Mouse (Mus musculus) erythroblast, embryonic 14.5 days (primary cell): ENCODE data around the gene Grik2.

Source experiments
- GATA1 ChIP-seq: IDR thresholded peaks from 2 replicates; pipeline ENCODE4 v1.6.1; 2012; ENCODE audit warnings: low read length, inconsistent platforms, mixed read lengths
- TAL1 ChIP-seq: IDR thresholded peaks from 3 replicates; pipeline ENCODE4 v1.6.1; 2012; ENCODE audit warnings: low read length, inconsistent platforms, mixed read lengths

DNA sequence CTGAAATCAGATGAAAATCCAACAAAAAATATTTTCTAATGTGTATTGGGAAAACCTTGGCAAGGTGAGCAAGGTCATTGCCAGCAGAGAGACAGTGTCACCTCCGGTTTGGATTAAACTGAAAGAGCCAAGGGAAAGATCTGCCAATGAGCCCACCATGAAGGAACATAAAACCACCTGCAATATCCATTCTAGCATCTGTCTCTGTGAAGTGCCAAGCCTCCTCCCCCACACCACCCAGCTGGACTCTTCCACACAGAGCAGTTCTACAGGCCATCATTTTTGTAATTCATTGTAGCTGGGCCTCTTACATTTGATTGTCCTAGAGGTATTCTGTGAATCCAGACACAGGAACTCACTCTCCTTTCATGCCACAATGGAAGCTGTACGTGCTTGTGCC is 148.7 kb downstream of the Grik2 start:
- no peak for TF ChIP-seq GATA1
- TF ChIP-seq TAL1 = no peak
